Mouse (Mus musculus) embryonic fibroblast, embryonic 13.5 days (primary cell): Measurements from ENCODE around the gene Six4.

Experiments
- CTCF ChIP-seq: IDR thresholded peaks from 2 replicates; pipeline ENCODE4 v1.5.1; 2011; ENCODE audit warnings: mild to moderate bottlenecking, control low read depth, low read length, moderate library complexity, borderline replicate concordance; ENCODE audit not compliant: insufficient read depth
- POLR2A ChIP-seq: IDR thresholded peaks from 2 replicates; pipeline ENCODE4 v1.6.1; 2011; ENCODE audit warnings: low read depth, mild to moderate bottlenecking, control low read depth, low read length, moderate library complexity

DNA sequence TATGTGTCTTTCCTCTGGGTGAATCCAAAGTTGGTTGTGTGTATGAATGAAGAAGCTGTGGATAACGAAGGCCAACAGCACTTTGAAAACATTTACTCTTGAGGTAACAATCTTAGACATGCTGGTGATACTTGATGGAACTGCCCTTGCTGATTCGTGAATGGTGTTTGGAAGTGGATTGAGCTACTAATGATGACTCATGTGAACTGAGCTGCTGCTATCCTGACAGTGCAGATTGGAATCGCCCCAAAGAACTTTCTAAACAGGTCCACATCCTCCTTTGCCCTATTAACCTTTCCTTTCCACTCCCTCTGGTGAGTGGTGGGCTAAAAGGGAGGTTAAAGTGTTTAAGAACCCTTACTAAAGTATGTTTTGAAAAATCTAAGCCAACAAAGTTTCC is 27.5 kb upstream of the Six4 start:
- TF ChIP-seq CTCF: no peak
- no peak for TF ChIP-seq POLR2A
